Mouse (Mus musculus) T-helper 2 cell (primary cell): ENCODE data around the gene Setd2.

ENCODE experiments used
- in situ Hi-C: fragments of 300-600 bp; cut with MboI, MseI; formaldehyde crosslinking; loops from one replicate; pipeline ENCODE4 v1.15.1; 2025; ENCODE audit warnings: high pct_unique_total_duplicates

Setd2 gene

GRCm38 (mm10) chr9:110623416-110624195, 91.2 kb downstream of the Setd2 start:
- in situ Hi-C loops = no loop called here

GRCm38 (mm10) chr9:110624361-110625166, 92.2 kb downstream of the Setd2 start, which contains the start of gene Nradd:
TSS of gene Nradd (minus strand) at chr9:110624452.
- in situ Hi-C loops = no loop called here

DNA sequence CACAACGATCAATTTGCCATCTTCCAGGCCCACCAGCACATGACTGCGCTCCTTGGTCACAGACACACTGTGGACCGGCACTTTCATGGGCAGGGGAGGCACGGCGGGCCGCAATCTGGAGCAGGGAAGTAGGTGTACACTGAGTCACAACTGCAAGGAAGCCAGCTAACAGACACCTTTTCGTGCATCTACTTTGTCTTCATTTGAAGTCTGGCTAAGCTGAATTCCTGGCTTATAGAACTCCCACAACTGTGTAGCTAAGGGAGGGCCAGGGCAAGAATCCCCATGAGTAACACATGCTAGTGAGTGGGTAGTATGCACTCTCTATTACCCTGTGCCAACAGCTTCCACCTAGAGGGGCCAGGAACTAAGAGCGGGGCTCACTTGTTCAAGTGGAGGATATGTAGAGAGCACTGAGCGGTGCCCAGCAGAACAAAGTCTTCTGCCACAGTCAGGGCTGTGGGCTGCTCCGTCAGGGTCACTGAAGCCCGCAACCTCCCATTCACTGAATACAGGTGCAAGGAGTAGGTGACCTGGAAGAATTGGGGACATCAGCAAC, 93.0 kb downstream of the Setd2 start:
- in situ Hi-C loops = no loop called here

- in situ Hi-C loops = no loop called here
Observed at GRCm38 (mm10) chr9:110630171-110630570, 97.8 kb downstream of the Setd2 start.

DNA sequence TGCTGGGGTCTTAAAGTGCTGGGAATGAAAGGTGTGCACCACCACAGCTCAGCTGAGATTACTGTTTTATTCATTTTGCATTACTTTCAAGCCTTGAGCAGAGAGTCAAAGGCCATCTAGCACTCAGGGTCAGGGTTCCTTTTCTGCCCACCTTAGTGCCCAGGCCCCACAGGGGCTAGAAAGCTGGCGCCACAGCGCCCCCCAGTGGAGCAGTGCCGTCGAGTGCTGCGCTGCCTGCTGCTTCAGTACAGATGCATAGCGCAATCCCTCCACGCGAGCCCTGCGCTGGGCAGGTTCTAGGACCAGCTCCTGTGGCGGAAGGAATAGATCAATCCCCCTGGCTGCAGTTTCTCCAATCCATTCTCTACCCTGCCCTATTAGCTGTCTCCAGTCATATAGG, 98.8 kb downstream of the Setd2 start:
- in situ Hi-C loops = no loop called here

DNA sequence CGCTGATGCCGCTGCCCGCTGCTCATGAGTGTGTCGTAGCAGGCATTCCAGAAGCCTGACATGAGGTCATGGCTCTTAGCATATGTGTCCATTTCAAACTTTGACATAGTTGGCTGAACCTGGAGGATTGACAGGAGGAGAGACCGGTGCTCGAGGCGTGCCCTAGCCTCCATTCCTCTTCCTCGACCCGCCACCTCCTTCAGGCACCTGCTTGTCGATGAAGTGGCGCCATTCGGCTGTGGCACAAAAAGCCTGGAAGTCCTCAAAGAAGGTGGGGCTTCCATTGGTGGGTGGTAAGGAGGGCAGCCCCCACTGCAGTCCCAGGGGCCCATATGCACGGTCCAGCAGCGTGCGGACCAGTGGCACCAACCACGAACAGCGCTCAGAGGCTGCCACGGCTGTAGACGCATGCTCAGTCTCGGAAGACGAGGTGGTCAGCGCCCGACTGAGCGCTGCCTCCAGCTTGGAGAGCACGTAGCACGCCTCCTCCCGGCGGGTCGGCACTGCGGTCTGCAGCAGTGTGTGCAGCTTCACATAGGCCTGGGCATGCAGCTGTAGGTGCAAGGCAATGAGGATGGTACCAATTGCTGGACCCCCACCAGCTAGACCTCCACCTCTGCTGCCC, 99.4 kb downstream of the Setd2 start:
- in situ Hi-C loops = no loop called here

GRCm38 (mm10) chr9:110632671-110633070, 100.3 kb downstream of the Setd2 start:
- in situ Hi-C loops = no loop called here

DNA sequence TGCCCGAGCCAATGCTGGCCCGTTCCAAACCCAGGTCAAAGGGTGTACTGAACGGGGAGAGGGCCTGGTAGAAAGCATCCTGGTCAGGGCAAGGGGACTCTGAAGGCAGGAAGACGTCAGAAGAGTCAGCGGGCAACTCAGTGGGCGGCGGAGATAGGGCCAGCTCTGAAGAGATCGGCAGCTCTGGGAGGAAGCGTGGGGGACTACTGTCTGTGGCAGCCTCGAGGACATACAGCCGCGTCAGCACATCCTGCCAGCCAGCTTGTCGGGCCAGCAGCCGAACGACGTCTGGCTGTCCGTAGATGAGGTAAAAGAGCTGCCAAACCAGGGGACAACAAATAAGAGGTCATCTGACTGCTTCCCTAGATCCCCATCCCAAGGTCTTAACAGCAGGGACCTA, 101.5 kb downstream of the Setd2 start:
- in situ Hi-C loops = no loop called here

GRCm38 (mm10) chr9:110635225-110635624, 102.8 kb downstream of the Setd2 start:
- in situ Hi-C loops = no loop called here

GRCm38 (mm10) chr9:110638611-110639021, 106.2 kb downstream of the Setd2 start:
- in situ Hi-C loops = no loop called here

DNA sequence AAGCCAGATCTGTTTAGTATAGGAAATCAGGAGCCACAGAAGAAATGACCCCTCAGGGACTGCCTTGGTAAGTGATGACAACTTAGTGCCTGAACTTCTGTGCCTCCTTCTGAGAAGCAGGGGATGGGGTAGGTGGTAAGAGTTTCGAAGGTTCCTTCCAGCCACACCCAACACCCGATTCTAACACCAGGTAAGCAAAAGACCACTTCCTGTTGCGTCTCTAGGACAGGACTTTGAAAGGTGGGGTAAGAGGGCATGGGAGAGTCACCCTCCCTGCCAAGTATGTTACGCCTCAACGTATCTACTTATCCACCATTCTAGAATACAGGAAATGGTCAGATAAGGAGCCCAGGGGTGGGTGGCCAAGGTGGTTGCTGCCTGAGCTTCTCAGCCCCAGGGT, 108.6 kb downstream of the Setd2 start:
- in situ Hi-C loops = no loop called here

DNA sequence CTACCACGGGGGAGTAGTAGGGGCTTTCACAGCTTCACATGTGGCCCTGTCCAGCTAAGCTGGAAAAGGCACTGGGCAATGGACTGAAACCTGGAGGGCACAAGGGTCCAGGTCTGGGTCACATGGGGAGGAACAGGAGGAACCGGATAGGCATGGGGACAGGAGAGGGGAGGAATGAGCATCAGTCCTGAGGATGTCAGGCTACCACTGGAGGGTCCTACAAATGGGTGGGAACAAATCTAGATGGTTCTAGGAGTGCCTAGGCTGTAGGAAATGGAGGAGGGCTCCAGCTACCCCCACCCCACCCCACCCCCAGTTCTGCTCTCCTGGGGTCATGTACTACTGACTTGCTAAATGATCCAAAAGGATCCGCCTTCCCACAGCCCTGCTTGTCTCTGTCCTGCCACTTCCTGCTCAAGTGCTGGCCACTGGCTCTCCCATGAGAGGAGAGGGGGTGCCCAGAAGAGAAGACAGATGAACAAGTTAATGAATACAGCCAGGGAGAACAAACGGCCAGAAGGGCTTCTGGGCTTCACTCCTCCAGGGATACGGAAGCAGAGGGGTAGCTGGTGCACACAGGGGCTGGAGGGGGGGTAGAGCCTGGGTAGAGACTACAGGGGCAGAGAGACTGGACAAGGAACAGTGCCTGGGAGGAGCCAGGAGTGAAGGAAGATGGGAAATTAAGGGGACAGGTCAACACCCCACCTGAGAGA, 110.6 kb downstream of the Setd2 start:
- in situ Hi-C loops = no loop called here

DNA sequence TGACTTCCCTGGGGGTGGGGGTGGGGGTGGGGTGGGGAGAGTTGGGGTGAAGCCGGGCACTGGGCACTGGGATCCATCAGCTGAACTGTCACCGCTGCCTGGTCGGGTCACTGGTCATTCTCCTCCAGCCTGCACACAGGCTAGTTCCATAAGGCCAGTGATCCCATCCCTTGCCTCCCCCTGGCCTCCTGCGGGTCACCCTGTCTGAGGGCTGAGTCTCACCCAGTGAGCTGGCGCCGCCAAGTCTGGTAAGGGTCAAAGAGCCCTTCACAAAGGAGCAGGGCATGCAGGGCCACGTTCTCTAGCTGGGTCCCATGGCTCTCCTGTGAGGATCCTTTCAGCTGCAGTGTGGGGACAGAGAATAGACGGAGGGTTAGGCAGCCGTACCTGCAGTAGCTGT, 111.4 kb downstream of the Setd2 start:
- in situ Hi-C loops = no loop called here

GRCm38 (mm10) chr9:110644295-110644694, 111.9 kb downstream of the Setd2 start:
- in situ Hi-C loops = no loop called here

DNA sequence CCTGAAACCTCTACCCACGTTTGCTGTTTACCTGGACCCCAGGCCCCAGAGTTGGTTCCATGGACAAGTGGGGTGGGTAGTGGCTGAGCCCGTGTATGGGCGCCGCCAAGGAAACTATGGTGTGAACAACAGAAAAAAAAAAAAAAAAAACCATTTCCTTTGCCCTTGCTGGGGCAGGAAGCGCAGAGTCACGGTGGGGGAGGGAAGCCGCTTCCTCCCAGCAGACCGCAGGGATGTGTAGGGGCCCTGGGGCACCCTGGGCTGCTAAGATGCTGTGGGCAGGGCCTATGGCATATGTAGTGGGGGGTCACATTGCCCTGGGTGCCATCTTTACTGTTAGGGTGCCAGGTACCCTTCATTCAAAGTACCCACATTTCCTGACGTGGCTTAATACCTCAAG, 112.8 kb downstream of the Setd2 start:
- in situ Hi-C loops = no loop called here

GRCm38 (mm10) chr9:110649775-110650174, 117.4 kb downstream of the Setd2 start:
- in situ Hi-C loops = no loop called here

DNA sequence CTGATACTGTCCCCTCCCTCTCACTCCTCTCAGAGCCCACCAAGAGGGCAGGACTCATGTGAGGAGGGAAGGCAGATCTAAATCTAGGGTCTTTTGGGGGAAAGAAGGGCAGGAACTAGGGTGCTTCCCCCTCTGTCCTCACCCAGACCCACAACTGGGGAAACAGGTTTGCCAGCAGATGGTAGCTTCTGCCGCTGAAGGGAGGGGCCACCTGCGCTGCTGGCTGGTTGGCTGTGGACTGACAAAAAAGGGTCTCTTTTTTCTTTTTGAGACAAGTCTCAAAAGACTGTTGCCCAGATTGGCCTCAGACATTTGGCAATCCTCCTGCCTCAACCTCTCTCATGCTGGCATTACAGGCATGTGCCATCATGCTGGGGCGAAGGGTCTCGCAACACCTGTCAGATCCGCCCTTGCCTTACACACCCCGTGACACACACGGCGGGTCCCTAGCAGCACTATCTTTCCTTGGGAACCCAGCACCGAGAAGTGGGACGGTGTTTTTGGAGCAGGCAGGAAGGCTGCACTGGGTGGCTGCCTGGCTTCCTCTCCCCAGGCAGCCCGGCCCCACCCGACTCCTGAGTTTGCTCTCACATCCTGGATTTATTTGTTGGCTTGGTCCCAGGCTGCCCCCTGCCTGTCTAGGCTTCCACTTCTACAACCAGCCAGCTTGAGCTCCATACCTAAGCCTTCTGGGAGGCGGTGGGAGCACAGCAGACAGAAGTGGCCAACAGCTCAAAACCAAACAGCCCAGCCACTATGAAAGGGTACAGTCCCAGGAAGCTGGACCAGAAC, 119.7 kb downstream of the Setd2 start:
- in situ Hi-C loops = no loop called here

GRCm38 (mm10) chr9:110652963-110653654, 120.7 kb downstream of the Setd2 start:
- in situ Hi-C loops = no loop called here

GRCm38 (mm10) chr9:110653655-110654461, 121.5 kb downstream of the Setd2 start, which contains the start of gene Nbeal2:
TSS of gene Nbeal2 (minus strand) at chr9:110654161.
- in situ Hi-C loops = no loop called here
